Mouse (Mus musculus): Measurements from ENCODE around the gene Sept8. TPM values are rescaled to one million over a fixed set of nuclear protein-coding genes. Genes with fewer than 3 reads are reported as not detected.

Gene Sept8
- polyA plus RNA-seq, 1 experiment: 13.9 TPM

DNA sequence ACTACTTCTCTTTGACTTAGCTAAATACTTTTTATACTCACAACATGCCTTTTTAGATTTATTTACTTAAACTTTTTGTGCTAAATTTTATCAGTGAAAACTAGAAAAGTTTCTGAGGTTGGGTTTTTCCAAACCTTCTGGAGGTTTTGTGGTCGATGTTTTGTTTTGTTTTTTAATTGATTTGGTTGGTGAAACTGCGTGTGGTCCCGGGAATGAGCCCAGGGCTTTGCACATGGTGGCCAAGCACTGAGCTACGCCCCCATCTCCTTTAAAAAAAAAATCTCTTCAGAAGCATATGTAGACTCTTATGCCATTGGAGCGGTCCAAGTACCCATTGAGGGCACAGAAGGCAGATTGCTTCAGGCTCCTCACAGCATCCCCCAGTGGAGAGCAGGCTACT lies 72.1 kb downstream of the Sept8 start:
- DNase-seq (ENCODE audit: low read depth in 1 of 2, low spot score in 2 of 2): no peak
- Histone ChIP-seq H3K27ac (ENCODE audit: insufficient read depth, low read length) (no peak overlapping the region), H3K27me3 (ENCODE audit: control insufficient read depth, insufficient read depth, low read length) (no peaks in the 10 kb centered on the region), H3K4me1 (ENCODE audit: control insufficient read depth, insufficient read depth, insufficient read length) (peaks cover 2% of the 10 kb centered on the region; the same call in 1 of the 2 replicates), H3K4me3 (ENCODE audit: extremely low read depth, insufficient read depth, insufficient read length) (no peak overlapping the region), H3K36me3 (ENCODE audit: control insufficient read depth, insufficient read depth, low read length) (no peaks in the 10 kb centered on the region)
- whole genome bisulfite sequencing: 78% methylated on average over 5 of the region's 5 CpGs
- TF ChIP-seq POLR2A (IDR thresholded peaks at IDR 0.05; ENCODE audit: low read depth, low read length): no peak
- no peak for TF ChIP-seq CTCF (IDR thresholded peaks at IDR 0.05; ENCODE audit: extremely low read depth, insufficient read depth, insufficient read length, insufficient replicate concordance)

Other genes starting within 250 kb of the Sept8 start
- gene Hspa4, start 218.8 kb upstream of the Sept8 start, polyA plus RNA-seq (2012; rRNA removed): 12.7 and 18.7 TPM in 2 replicates
- gene Zcchc10, start 194.6 kb upstream of the Sept8 start, polyA plus RNA-seq (2012; rRNA removed): 3.4 and 4.4 TPM in 2 replicates
- 7.9 and 8.9 TPM in 2 replicates for gene Aff4, start 168.4 kb upstream of the Sept8 start, polyA plus RNA-seq (2012; rRNA removed)
- not detected in 2 replicates for gene Leap2, start 96.1 kb upstream of the Sept8 start, polyA plus RNA-seq (2012; rRNA removed)
- 157 and 202 TPM in 2 replicates for gene Uqcrq, start 88.4 kb upstream of the Sept8 start, polyA plus RNA-seq (2012; rRNA removed)
- gene Gdf9, start 88.2 kb upstream of the Sept8 start, polyA plus RNA-seq (2012; rRNA removed): 0.32 and 0.40 TPM in 2 replicates
- gene Gm10447, start 62.1 kb upstream of the Sept8 start, polyA plus RNA-seq (2012; rRNA removed): 0.04 TPM in 1 of 2 replicates, not detected in the other
- 0.35 and 0.39 TPM in 2 replicates for gene Shroom1, start 62.1 kb upstream of the Sept8 start, polyA plus RNA-seq (2012; rRNA removed)
- gene Gm9837, start 48.8 kb upstream of the Sept8 start, polyA plus RNA-seq (2012; rRNA removed): not detected in 2 replicates
- gene Gm9945, start 39.1 kb upstream of the Sept8 start, polyA plus RNA-seq (2012; rRNA removed): not detected in 2 replicates
- gene Sowaha, start 39.0 kb upstream of the Sept8 start, polyA plus RNA-seq (2012; rRNA removed): 10.6 and 13.9 TPM in 2 replicates
- gene Kif3a, start 48.1 kb downstream of the Sept8 start, polyA plus RNA-seq (2012; rRNA removed): 1.2 and 1.3 TPM in 2 replicates
- 0.68 TPM in 1 of 2 replicates, not detected in the other for gene Il4, start 99.4 kb downstream of the Sept8 start, polyA plus RNA-seq (2012; rRNA removed)
- gene Il13, start 115.4 kb downstream of the Sept8 start, polyA plus RNA-seq (2012; rRNA removed): not detected in 2 replicates
- 4.1 and 4.2 TPM in 2 replicates for gene Rad50, start 188.1 kb downstream of the Sept8 start, polyA plus RNA-seq (2012; rRNA removed)
- not detected in 2 replicates for gene Il5, start 201.5 kb downstream of the Sept8 start, polyA plus RNA-seq (2012; rRNA removed)

Measured in spleen, adult 2 months (tissue).